Mouse (Mus musculus) erythroblast, embryonic 14.5 days (primary cell): Measurements from ENCODE around the gene Ttc17.

Experiments used
- GATA1 ChIP-seq: IDR thresholded peaks from 2 replicates; pipeline ENCODE4 v1.6.1; 2012; ENCODE audit warnings: low read length, inconsistent platforms, mixed read lengths
- TAL1 ChIP-seq: IDR thresholded peaks from 3 replicates; pipeline ENCODE4 v1.6.1; 2012; ENCODE audit warnings: low read length, inconsistent platforms, mixed read lengths

GRCm38 (mm10) chr2:94378678-94379077 lies 27.8 kb downstream of the Ttc17 start:
- no peak for TF ChIP-seq TAL1
- TF ChIP-seq GATA1, result no peak
